Mouse (Mus musculus): ENCODE data around the gene Spg11.
A peak's percentile ranks its signal among the peaks of the same experiment; 100 is the strongest.

Spg11 gene

DNA sequence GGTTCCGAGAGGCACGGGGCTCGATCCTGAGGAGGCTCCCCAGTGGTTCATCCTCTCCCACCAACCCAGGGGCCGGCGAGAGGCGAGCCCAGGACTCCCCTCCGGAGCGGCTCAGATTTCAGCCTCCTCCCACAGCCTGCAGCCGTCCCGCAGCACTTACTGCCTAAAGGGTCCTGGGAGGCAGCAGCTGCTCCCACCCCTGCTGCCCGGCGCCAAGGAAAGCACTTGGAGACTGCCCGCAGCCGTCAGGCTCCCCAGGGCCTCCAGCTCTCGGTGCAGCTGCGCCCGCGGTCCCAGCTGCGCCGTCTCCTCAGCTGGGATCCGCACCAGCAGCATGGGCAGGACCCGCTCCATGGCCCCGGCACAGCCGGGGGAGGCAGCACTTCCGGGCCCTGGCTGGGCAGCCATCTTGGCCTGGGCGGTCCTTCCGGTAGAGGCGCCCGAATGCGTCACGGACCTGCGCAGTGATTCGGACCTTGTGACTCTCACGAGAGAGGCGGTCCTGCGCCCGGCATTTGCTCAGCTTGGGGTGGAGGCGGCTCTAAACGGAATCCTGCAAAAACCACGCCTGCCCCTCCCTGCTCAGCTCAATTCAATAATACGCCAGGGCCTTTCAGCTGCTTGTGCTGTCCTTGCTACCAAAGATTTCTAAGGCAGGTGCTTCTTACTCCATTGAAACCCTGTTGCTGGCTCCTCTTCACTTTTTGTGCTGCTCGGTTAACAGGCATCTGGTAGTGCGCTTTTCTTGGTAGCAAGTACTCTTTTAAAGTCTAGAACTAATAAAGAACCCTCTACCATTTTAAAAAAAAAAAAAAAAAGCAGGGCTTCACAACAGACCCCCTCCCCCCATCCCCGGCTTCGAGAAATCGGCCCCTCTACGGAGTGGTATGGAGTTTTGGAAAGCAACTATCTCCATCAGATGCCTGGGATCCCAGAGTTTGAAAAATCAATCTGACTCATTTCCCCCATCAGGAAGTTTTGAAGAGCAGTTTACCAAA lies at the start of gene Spg11:
Gene Spg11 (minus strand): TSS at position 426 of the 998 bp plus-strand sequence.
- peak; percentile 98 for DNase-seq

DNA sequence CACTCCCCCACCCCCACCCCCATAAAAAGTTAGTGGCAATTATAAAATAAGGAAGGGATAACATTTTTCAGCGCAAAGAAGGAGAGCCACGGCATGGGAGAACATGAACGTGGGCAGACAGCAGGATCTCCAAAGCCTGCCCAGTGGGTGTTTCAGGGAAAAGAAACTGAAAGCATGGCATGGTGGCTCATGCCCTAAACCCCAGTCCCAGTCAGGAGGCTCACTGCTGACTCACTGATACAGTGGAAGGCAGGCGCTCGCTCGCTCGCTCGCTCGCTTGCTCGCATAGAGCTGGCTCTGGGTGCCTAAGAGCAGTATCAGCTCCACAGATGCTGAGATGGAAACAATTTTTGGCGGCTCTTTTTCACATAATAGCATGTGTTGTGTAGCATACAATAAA lies 46.1 kb upstream of the Spg11 start:
- DNase-seq = no peak

DNA sequence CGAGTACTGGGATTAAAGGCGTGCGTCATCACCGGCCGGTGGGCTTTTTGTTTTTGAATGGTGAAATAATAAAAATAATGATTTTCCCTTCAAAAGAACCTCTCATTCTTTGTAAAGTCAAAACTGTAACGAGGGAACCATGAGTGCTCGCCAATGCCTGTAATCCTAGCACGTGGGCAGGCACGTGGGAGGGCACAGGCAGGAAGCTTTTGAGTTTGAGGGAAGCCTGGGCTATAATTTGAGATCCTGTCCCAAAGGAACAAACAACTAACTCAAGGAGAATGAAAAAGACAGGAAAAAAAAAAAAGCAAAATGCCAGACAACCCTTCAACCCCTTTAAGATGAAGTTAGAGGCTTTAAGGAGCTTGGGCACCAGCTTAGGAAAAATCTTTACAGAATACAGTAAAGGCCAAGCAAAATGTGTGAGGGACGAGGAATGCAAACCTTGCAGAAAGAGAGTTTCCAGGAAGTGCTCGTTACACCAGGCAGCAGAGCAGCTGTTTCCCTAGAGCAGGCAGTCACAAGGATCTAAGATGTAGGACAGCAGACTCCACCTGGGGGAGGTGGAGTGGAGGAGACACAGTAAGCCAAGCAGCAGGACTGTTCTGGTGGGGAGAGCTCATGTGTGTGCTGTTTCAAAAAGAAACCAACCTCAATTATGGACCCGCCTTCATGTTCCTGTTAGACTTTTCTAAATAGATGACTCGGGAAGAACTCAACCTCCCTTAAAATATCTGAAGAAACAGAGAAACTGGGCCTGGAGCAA lies 45.4 kb upstream of the Spg11 start:
- no peak for DNase-seq

GRCm38 (mm10) chr2:122162529-122162928 lies 44.3 kb upstream of the Spg11 start:
- no peak for DNase-seq

DNA sequence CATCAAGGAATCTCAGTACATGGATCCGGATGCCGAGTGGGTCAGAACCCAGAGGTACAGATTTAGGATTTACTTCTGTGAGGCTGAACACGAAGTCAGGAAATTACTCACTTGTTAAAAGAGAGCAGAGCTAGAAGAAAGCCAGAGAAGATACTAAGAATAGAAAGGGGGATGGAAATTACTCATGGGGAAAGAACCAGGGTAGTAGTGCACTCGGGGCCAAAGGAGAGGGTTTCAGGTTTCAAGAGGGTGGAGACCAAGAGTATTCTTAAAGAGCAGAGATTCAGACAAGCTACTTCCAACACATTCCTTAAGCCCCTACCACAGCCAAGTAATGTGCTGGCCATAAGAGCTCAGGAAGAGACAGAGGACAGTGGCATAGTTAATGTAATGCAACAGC lies 43.4 kb upstream of the Spg11 start:
- no peak for DNase-seq

- peak; percentile 76 to 80 for DNase-seq
These were observed 42.5 kb upstream of the Spg11 start, which contains the start of gene Trim69 for GRCm38 (mm10) chr2:122160680-122161079. Trim69 (plus strand) TSS chr2:122160700.

GRCm38 (mm10) chr2:122159667-122160066 lies 41.5 kb upstream of the Spg11 start:
- DNase-seq = no peak

GRCm38 (mm10) chr2:122158362-122158802 lies 40.2 kb upstream of the Spg11 start:
- DNase-seq = no peak

- no peak for DNase-seq
These were observed 39.4 kb upstream of the Spg11 start for GRCm38 (mm10) chr2:122157561-122157960.

GRCm38 (mm10) chr2:122156051-122156700 lies 38.0 kb upstream of the Spg11 start:
- no peak for DNase-seq

DNA sequence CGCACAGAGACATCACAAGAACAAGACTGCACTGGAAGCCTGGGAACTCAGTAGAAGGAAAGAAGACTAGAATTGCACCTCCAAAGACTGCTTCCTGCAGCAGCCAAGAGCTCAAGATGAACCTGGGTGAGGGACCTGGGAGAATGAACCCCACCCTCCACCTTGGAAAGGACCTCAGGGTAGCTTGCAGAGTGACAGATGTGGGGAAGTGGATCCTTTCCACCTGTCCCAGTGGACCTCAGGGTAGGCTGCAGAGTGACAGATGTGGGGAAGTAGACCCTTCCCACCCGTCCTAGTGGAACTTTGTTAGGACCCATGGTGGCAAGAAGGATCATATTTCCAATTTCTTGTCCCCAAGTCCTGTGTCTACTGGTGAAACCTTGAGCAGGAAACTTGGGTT lies 37.1 kb upstream of the Spg11 start:
- DNase-seq = no peak

GRCm38 (mm10) chr2:122154479-122154878 lies 36.3 kb upstream of the Spg11 start:
- no peak for DNase-seq

GRCm38 (mm10) chr2:122153681-122154365 lies 35.6 kb upstream of the Spg11 start:
- no peak for DNase-seq

GRCm38 (mm10) chr2:122152850-122153249 lies 34.7 kb upstream of the Spg11 start:
- DNase-seq = no peak

DNA sequence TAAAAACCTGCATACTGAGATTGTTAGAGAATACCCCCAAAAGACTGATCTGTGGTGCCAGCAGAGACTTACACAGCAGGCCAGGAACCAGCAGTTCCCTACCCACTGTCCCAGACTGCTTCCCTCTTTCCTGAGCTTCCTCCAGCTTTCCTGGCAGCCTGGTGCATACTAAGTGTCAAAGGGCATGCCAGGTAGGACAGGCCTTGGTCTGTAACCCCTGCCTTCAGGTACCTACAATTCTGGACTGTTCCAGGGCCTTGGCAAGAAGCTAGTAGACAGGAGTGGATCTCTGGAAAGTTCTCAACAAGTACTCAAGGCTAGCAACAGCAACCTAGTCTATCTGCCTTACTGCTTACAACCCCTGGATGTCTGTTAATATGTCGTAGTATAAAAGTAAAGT lies 33.0 kb upstream of the Spg11 start:
- DNase-seq = no peak

DNA sequence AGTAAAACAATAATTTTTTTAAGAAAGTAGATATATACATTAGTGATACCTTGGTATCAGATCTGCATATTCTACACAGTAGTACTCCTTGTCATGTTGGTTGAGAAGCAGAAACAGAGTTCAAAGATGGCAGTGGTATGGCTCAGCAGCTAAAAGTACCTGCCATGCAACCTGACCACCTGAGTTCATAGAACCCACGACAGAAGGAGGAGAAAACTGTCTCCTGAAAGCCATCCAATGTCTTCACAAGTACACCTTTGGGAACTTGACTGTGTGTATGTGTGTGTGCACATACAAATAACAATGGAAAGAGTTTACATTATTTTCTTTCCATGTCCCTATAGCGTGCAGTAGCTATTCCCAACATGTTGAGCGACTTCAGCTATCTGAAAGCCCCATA lies 31.5 kb upstream of the Spg11 start:
- no peak for DNase-seq

DNA sequence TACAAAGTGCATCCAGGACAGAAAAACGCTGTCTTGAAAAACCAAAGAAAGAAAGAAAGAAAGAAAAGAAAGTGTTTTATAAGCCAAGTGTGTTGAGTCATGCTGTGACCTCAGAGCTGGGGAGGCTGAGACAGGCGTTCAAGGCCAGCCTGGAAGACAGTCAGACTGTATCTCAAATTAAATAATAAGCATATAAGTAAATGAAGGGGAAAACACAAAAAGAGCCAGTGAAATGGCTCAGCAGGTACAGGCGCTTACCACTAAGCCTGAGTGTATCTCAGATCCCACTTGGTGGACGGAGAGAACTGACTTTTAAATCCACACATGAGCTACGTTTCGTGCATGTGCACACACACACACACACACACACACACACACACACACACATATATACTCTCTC lies 31.1 kb upstream of the Spg11 start:
- DNase-seq = no peak

GRCm38 (mm10) chr2:122148242-122148917 lies 30.2 kb upstream of the Spg11 start:
- peak; percentile 8 to 12 for DNase-seq

GRCm38 (mm10) chr2:122147508-122148241 lies 29.5 kb upstream of the Spg11 start, which contains the start of gene B2m:
B2m (plus strand) TSS chr2:122147686.
- DNase-seq = peak; percentile 86 to 90

DNA sequence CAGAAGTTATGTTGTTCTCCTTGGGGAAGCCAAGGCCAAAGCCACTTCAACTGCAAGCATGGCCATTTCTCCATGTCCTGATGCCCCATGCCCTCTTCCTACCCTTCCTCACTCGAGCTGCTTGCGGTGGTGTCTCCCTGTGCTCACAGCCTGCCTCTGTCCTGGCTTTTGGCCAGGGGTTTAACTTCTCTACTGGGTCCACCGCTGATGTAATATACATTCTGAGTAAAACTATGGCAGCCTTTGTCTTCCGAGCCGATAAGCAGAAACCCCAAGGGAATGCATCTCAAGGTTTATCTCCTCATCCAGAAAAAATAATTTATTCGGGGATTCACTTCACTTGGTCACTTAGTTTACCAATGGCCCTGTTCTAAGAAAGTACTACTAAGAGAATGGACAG lies 28.5 kb upstream of the Spg11 start:
- no peak for DNase-seq

DNA sequence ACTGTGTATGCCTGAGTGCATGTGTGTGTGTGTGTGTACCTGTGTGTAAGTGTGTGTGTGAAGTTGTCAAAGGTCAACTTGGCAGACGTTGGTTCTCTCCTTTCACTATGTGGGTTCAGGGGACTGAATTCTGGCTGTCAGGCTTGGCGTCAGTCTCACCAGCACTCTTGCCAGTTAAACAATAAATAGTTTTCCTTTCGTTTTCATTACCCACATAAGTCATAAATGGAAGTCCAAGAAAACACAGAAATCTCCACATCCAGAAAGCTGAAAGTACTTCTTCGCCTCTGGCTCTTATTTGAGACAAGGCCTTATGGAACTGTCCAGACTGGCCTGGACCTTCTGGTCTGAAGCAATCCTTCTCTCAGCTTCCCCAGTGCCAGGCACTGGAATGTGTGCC lies 27.6 kb upstream of the Spg11 start:
- DNase-seq = no peak
